Mouse (Mus musculus): ENCODE data around the gene Zyg11b. TPM values are rescaled to one million over a fixed set of nuclear protein-coding genes. Genes with fewer than 3 reads are reported as not detected.

The Zyg11b gene
- total and polyA plus RNA-seq, 3 experiments = 9.3 to 14.2 (median 11.8) TPM

DNA sequence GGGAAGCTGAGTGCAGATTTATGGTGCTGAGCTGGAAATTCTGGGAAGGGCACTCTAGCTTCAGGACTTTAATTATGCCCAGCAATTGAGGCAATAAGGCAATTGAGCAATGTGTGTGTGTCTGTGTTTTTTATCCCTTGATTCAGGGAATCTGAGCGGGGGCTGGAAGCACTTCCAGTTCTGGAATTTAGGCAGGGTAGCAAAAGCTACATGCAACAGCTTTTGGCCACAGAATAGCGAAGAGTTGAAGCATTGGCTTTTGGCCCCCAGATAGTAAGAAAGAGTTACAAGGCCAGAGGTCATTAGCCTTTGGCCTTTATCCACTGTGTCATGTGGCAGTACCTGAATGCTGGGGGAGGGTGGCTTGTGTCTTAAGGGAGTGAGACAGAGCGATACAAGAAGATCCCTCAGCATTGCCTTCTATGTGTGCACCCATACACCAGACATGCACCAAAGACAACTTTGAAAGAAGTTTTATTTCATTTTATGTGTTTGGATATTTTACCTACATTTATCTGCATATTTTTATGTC, 75.5 kb downstream of the Zyg11b start:
- Histone ChIP-seq H3K36me3 (replicated peaks in 1 of 2; ENCODE audit: control insufficient read depth in 1 of 2, insufficient read depth in 1 of 2, low read length in 1 of 2) (no peaks in the 10 kb centered on the region), H3K4me2 (ENCODE audit: insufficient read depth, low read depth, poor library complexity, severe bottlenecking) (no peak overlapping the region), H3K4me3 (replicated peaks in 1 of 3; ENCODE audit: low read depth in 2 of 3, low read length in 2 of 3, poor library complexity in 1 of 3) (no peak overlapping the region), H3K9ac (ENCODE audit: insufficient read depth, low read depth) (no peak overlapping the region), H3K9me3 (replicated peaks; ENCODE audit: low read length) (no peaks in the 10 kb centered on the region), H3K79me2 (replicated peaks; ENCODE audit: control insufficient read depth, extremely low read depth, insufficient read depth, poor library complexity, severe bottlenecking) (no peaks in the 10 kb centered on the region), H3K27me3 (replicated peaks) (no peaks in the 10 kb centered on the region), H3K4me1 (ENCODE audit: control insufficient read depth in 1 of 2, insufficient read depth in 2 of 2) (peaks cover 0 to 22% of the 10 kb centered on the region in 2 experiments; a peak in 2 of 4 replicates), H3K27ac (ENCODE audit: insufficient read depth, low read depth) (no peak overlapping the region)
- in situ Hi-C loops (cut with MboI; ENCODE audit: low pct_ligation_motif_present, low pct_unique_long_range_greater_than_20kb, low sequenced_read_pairs) = no loop called here
- dilution Hi-C loops (cut with MboI; ENCODE audit: extremely low pct_ligation_motif_present, extremely low pct_unique_long_range_greater_than_20kb, low sequenced_read_pairs) = no loop called here
- no peak for DNase-seq (ENCODE audit: extremely low read depth)
- TF ChIP-seq CHD2 (IDR thresholded peaks at IDR 0.05; ENCODE audit: low read length) = no peak
- TF ChIP-seq IRF4 (IDR thresholded peaks at IDR 0.05; ENCODE audit: low read depth, low read length) = no peak
- TF ChIP-seq EP300 (IDR thresholded peaks at IDR 0.05; ENCODE audit: low read length) = no peak
- TF ChIP-seq TCF12 (IDR thresholded peaks at IDR 0.05; ENCODE audit: low read depth, low read length) = no peak
- no peak for TF ChIP-seq MAX (IDR thresholded peaks at IDR 0.05; ENCODE audit: low read length)
- TF ChIP-seq MXI1 (IDR thresholded peaks at IDR 0.05; ENCODE audit: low read depth, low read length) = no peak
- TF ChIP-seq MAFK (IDR thresholded peaks at IDR 0.05; ENCODE audit: insufficient replicate concordance, low read length) = no peak
- TF ChIP-seq SMC3 (IDR thresholded peaks at IDR 0.05; ENCODE audit: low read depth, low read length) = no peak

- in situ Hi-C loops (cut with MboI; ENCODE audit: low pct_ligation_motif_present, low pct_unique_long_range_greater_than_20kb, low sequenced_read_pairs) = no loop called here
- dilution Hi-C loops (cut with MboI; ENCODE audit: extremely low pct_ligation_motif_present, extremely low pct_unique_long_range_greater_than_20kb, low sequenced_read_pairs) = no loop called here
- no peak overlapping the region for H3K9ac ChIP-seq (ENCODE audit: insufficient read depth, low read depth)
- peaks cover 0 to 22% of the 10 kb centered on the region in 2 experiments; a peak in 2 of 4 replicates for H3K4me1 ChIP-seq (ENCODE audit: control insufficient read depth in 1 of 2, insufficient read depth in 2 of 2)
- H3K79me2 ChIP-seq (replicated peaks; ENCODE audit: control insufficient read depth, extremely low read depth, insufficient read depth, poor library complexity, severe bottlenecking) = no peaks in the 10 kb centered on the region
- no peak overlapping the region for H3K27ac ChIP-seq (ENCODE audit: insufficient read depth, low read depth)
- no peaks in the 10 kb centered on the region for H3K9me3 ChIP-seq (replicated peaks; ENCODE audit: low read length)
- DNase-seq (ENCODE audit: extremely low read depth) = no peak
- no peak for TF ChIP-seq ZMIZ1 (IDR thresholded peaks at IDR 0.05; ENCODE audit: low read depth, low read length)
- no peak for TF ChIP-seq ZKSCAN1 (IDR thresholded peaks at IDR 0.05; ENCODE audit: borderline replicate concordance, low read depth, low read length)
- TF ChIP-seq EP300 (IDR thresholded peaks at IDR 0.05; ENCODE audit: low read length) = no peak
- TF ChIP-seq SMC3 (IDR thresholded peaks at IDR 0.05; ENCODE audit: low read depth, low read length) = no peak
- TF ChIP-seq PAX5 (IDR thresholded peaks at IDR 0.05; ENCODE audit: low read length) = no peak
- TF ChIP-seq UBTF (IDR thresholded peaks at IDR 0.05; ENCODE audit: low read depth, low read length) = no peak
- TF ChIP-seq POLR2AphosphoS2 (IDR thresholded peaks at IDR 0.05; ENCODE audit: low read depth, low read length) = no peak
- no peaks in the 10 kb centered on the region for H3K36me3 ChIP-seq (replicated peaks in 1 of 2; ENCODE audit: control insufficient read depth in 1 of 2, insufficient read depth in 1 of 2, low read length in 1 of 2)
- H3K4me3 ChIP-seq (replicated peaks in 1 of 3; ENCODE audit: low read depth in 2 of 3, low read length in 2 of 3, poor library complexity in 1 of 3) = no peak overlapping the region
- no peaks in the 10 kb centered on the region for H3K27me3 ChIP-seq (replicated peaks)
- no peak overlapping the region for H3K4me2 ChIP-seq (ENCODE audit: insufficient read depth, low read depth, poor library complexity, severe bottlenecking)
Observed at GRCm38 (mm10) chr4:108222507-108222906, 78.4 kb downstream of the Zyg11b start.

DNA sequence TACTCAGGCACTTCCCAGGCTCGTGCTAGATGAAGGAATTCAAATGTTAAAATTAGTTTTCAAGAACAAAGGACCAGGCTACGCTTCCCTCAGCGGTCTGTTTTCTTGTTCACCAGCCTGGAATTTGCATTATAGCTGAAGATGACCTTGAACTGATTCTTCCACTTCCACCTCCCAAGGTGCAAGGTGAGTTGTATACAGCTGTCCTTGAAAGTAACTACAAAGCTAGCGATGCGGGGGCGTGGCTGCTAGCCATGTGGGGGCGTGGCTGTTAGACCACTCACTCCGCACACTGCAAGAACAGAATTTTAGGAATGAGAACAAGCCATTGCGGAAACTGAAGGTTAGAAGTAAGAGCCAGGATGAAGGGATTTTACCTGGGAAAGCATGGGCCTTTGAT, 81.9 kb downstream of the Zyg11b start:
- Histone ChIP-seq H3K27ac (ENCODE audit: insufficient read depth, low read depth) (no peak overlapping the region), H3K36me3 (replicated peaks in 1 of 2; ENCODE audit: control insufficient read depth in 1 of 2, insufficient read depth in 1 of 2, low read length in 1 of 2) (no peaks in the 10 kb centered on the region), H3K9me3 (replicated peaks; ENCODE audit: low read length) (no peaks in the 10 kb centered on the region), H3K9ac (ENCODE audit: insufficient read depth, low read depth) (no peak overlapping the region), H3K4me1 (ENCODE audit: control insufficient read depth in 1 of 2, insufficient read depth in 2 of 2) (peaks cover 0 to 3% of the 10 kb centered on the region in 2 experiments; a peak in 1 of 4 replicates), H3K79me2 (replicated peaks; ENCODE audit: control insufficient read depth, extremely low read depth, insufficient read depth, poor library complexity, severe bottlenecking) (no peaks in the 10 kb centered on the region), H3K4me2 (ENCODE audit: insufficient read depth, low read depth, poor library complexity, severe bottlenecking) (no peak overlapping the region), H3K27me3 (replicated peaks) (no peaks in the 10 kb centered on the region), H3K4me3 (replicated peaks in 1 of 3; ENCODE audit: low read depth in 2 of 3, low read length in 2 of 3, poor library complexity in 1 of 3) (no peak overlapping the region)
- in situ Hi-C loops (cut with MboI; ENCODE audit: low pct_ligation_motif_present, low pct_unique_long_range_greater_than_20kb, low sequenced_read_pairs) = no loop called here
- dilution Hi-C loops (cut with MboI; ENCODE audit: extremely low pct_ligation_motif_present, extremely low pct_unique_long_range_greater_than_20kb, low sequenced_read_pairs) = no loop called here
- DNase-seq (ENCODE audit: extremely low read depth) = no peak
- TF ChIP-seq ZC3H11A (IDR thresholded peaks at IDR 0.05; ENCODE audit: low read depth, low read length) (no peak), MAFK (IDR thresholded peaks at IDR 0.05; ENCODE audit: insufficient replicate concordance, low read length) (no peak), MAZ (IDR thresholded peaks at IDR 0.05; ENCODE audit: low read depth, low read length) (no peak), BHLHE40 (IDR thresholded peaks at IDR 0.05; ENCODE audit: low read depth, low read length) (no peak), SIN3A (IDR thresholded peaks at IDR 0.05; ENCODE audit: low read length) (no peak), MAX (IDR thresholded peaks at IDR 0.05; ENCODE audit: low read length) (no peak), JUND (conservative IDR thresholded peaks at IDR 0.05; ENCODE audit: low read depth, low read length) (no peak), TBP (conservative IDR thresholded peaks at IDR 0.05; ENCODE audit: low read depth, low read length) (no peak), USF2 (conservative IDR thresholded peaks at IDR 0.05; ENCODE audit: low read depth, low read length) (no peak), POLR2A (IDR thresholded peaks at IDR 0.05; ENCODE audit: low read depth, low read length) (no peak), IRF4 (IDR thresholded peaks at IDR 0.05; ENCODE audit: low read depth, low read length) (no peak), GABPA (IDR thresholded peaks at IDR 0.05; ENCODE audit: insufficient replicate concordance, low read depth, low read length) (no peak), POLR2AphosphoS2 (IDR thresholded peaks at IDR 0.05; ENCODE audit: low read depth, low read length) (no peak), ELF1 (IDR thresholded peaks at IDR 0.05; ENCODE audit: low read depth, low read length) (no peak), ZMIZ1 (IDR thresholded peaks at IDR 0.05; ENCODE audit: low read depth, low read length) (no peak), NELFE (IDR thresholded peaks at IDR 0.05; ENCODE audit: low read depth, low read length) (no peak), ETS1 (conservative IDR thresholded peaks at IDR 0.05; ENCODE audit: low read depth, low read length) (no peak), NRF1 (IDR thresholded peaks at IDR 0.05; ENCODE audit: low read depth, low read length) (no peak)
